Mouse (Mus musculus) CH12.LX (cell line): ENCODE measurements around the gene Zcchc7. TPM values are rescaled to one million over a fixed set of nuclear protein-coding genes. Genes with fewer than 3 reads are reported as not detected.

ENCODE experiments used
- DNase-seq: peaks from one replicate; pipeline ENCODE4 v3.0.0-alpha.2; 2013; ENCODE audit errors: extremely low read depth
- H3K27ac ChIP-seq: 2 replicates; pipeline ENCODE4 v1.5.1; 2012; ENCODE audit warnings: low read depth, mild to moderate bottlenecking, control low read depth, moderate library complexity; ENCODE audit not compliant: insufficient read depth
- H3K27me3 ChIP-seq: replicated peaks from 2 replicates; pipeline ENCODE3; 2012; ENCODE audit warnings: inconsistent platforms
- H3K36me3 ChIP-seq, 2 experiments: replicated peaks in 1 of 2; 2 replicates each; pipeline versions ENCODE3 to v1.6.1; 2012; ENCODE audit warnings: inconsistent platforms in 1 of 2, low read length in 1 of 2, mild to moderate bottlenecking in 1 of 2, mixed read lengths in 1 of 2, moderate library complexity in 1 of 2; ENCODE audit not compliant: control insufficient read depth in 1 of 2, insufficient read depth in 1 of 2
- H3K4me1 ChIP-seq, 2 experiments: 2 replicates each; pipeline ENCODE4 v1.6.1; 2012; ENCODE audit warnings: inconsistent platforms in 1 of 2, moderate library complexity in 1 of 2; ENCODE audit not compliant: insufficient read depth in 2 of 2, control insufficient read depth in 1 of 2
- H3K4me2 ChIP-seq: 2 replicates; pipeline ENCODE4 v1.6.1; 2012; ENCODE audit warnings: low read depth, mild to moderate bottlenecking, control low read depth; ENCODE audit not compliant: poor library complexity, insufficient read depth, severe bottlenecking
- H3K4me3 ChIP-seq, 3 experiments: fragments of 150-350 bp in 1 of 3; sonication (generic) in 1 of 3; replicated peaks in 1 of 3; 2 replicates each; pipeline versions ENCODE3 to v1.5.1; 2011 to 2012; ENCODE audit warnings: low read depth in 2 of 3, low read length in 2 of 3, mild to moderate bottlenecking in 2 of 3, moderate library complexity in 2 of 3, control low read depth in 1 of 3, improper control_type of control experiment in 1 of 3, inconsistent platforms in 1 of 3, mixed read lengths in 1 of 3; ENCODE audit not compliant: poor library complexity in 1 of 3
- H3K79me2 ChIP-seq: replicated peaks from 2 replicates; pipeline ENCODE4 v1.6.1; 2012; ENCODE audit warnings: mild to moderate bottlenecking, moderate library complexity; ENCODE audit not compliant: control insufficient read depth, poor library complexity, insufficient read depth, severe bottlenecking; ENCODE audit errors: extremely low read depth
- H3K9ac ChIP-seq: 2 replicates; pipeline ENCODE4 v1.6.1; 2012; ENCODE audit warnings: low read depth, mild to moderate bottlenecking, control low read depth, moderate library complexity; ENCODE audit not compliant: insufficient read depth
- H3K9me3 ChIP-seq: replicated peaks from 2 replicates; pipeline ENCODE3; 2012; ENCODE audit warnings: low read length, inconsistent platforms, mixed read lengths
- BHLHE40 ChIP-seq: IDR thresholded peaks from 2 replicates; pipeline ENCODE4 v1.6.1; 2011; ENCODE audit warnings: mild to moderate bottlenecking, low read depth, low read length, improper control_type of control experiment
- CHD1 ChIP-seq: IDR thresholded peaks from 2 replicates; pipeline ENCODE4 v1.6.1; 2012; ENCODE audit warnings: low read depth, low read length, improper control_type of control experiment, inconsistent platforms
- CHD2 ChIP-seq: IDR thresholded peaks from 2 replicates; pipeline ENCODE4 v1.6.1; 2011; ENCODE audit warnings: low read length, improper control_type of control experiment
- CTCF ChIP-seq, 2 experiments: IDR thresholded peaks in 1 of 2; conservative IDR thresholded peaks in 1 of 2; 2 replicates each; pipeline ENCODE4 v1.5.1; 2011 to 2012; ENCODE audit warnings: low read depth in 2 of 2, low read length in 2 of 2, improper control_type of control experiment in 1 of 2, inconsistent platforms in 1 of 2, mild to moderate bottlenecking in 1 of 2, moderate library complexity in 1 of 2
- E2F4 ChIP-seq: IDR thresholded peaks from 2 replicates; pipeline ENCODE4 v1.6.1; 2011; ENCODE audit warnings: low read depth, low read length, improper control_type of control experiment; ENCODE audit not compliant: insufficient replicate concordance
- ELF1 ChIP-seq: IDR thresholded peaks from 2 replicates; pipeline ENCODE4 v1.6.1; 2014; ENCODE audit warnings: low read depth, mild to moderate bottlenecking, inconsistent platforms, low read length, improper control_type of control experiment
- EP300 ChIP-seq: IDR thresholded peaks from 2 replicates; pipeline ENCODE4 v1.6.1; 2011; ENCODE audit warnings: low read length, improper control_type of control experiment
- ETS1 ChIP-seq: conservative IDR thresholded peaks from 2 replicates; pipeline ENCODE4 v1.6.1; 2012; ENCODE audit warnings: low read depth, mild to moderate bottlenecking, inconsistent platforms, low read length, improper control_type of control experiment, moderate library complexity
- GABPA ChIP-seq: IDR thresholded peaks from 2 replicates; pipeline ENCODE4 v1.6.1; 2012; ENCODE audit warnings: low read depth, low read length, improper control_type of control experiment, inconsistent platforms; ENCODE audit not compliant: insufficient replicate concordance
- HCFC1 ChIP-seq: IDR thresholded peaks from 2 replicates; pipeline ENCODE4 v1.6.1; 2012; ENCODE audit warnings: low read depth, mild to moderate bottlenecking, inconsistent platforms, low read length, improper control_type of control experiment
- IRF4 ChIP-seq: IDR thresholded peaks from 2 replicates; pipeline ENCODE4 v1.6.1; 2014; ENCODE audit warnings: low read depth, mild to moderate bottlenecking, inconsistent platforms, low read length, improper control_type of control experiment
- JUN ChIP-seq: IDR thresholded peaks from 2 replicates; pipeline ENCODE4 v1.6.1; 2011; ENCODE audit warnings: low read depth, mild to moderate bottlenecking, low read length, improper control_type of control experiment, moderate library complexity; ENCODE audit not compliant: insufficient read depth
- JUND ChIP-seq: conservative IDR thresholded peaks from 2 replicates; pipeline ENCODE4 v1.6.1; 2011; ENCODE audit warnings: low read depth, low read length, improper control_type of control experiment
- KAT2A ChIP-seq: IDR thresholded peaks from 2 replicates; pipeline ENCODE4 v1.6.1; 2012; ENCODE audit warnings: low read length, improper control_type of control experiment, inconsistent platforms; ENCODE audit not compliant: insufficient replicate concordance
- MAFK ChIP-seq: IDR thresholded peaks from 2 replicates; pipeline ENCODE4 v1.6.1; 2011; ENCODE audit warnings: low read length, improper control_type of control experiment; ENCODE audit not compliant: insufficient replicate concordance
- MAX ChIP-seq: IDR thresholded peaks from 2 replicates; pipeline ENCODE4 v1.6.1; 2011; ENCODE audit warnings: low read length, improper control_type of control experiment
- MAZ ChIP-seq: IDR thresholded peaks from 2 replicates; pipeline ENCODE4 v1.6.1; 2012; ENCODE audit warnings: low read depth, mild to moderate bottlenecking, inconsistent platforms, low read length, improper control_type of control experiment, moderate library complexity
- MEF2A ChIP-seq: IDR thresholded peaks from 2 replicates; pipeline ENCODE4 v1.6.1; 2014; ENCODE audit warnings: low read depth, mild to moderate bottlenecking, inconsistent platforms, low read length, improper control_type of control experiment, borderline replicate concordance
- MXI1 ChIP-seq: IDR thresholded peaks from 2 replicates; pipeline ENCODE4 v1.6.1; 2011; ENCODE audit warnings: mild to moderate bottlenecking, low read depth, low read length, improper control_type of control experiment
- MYC ChIP-seq: IDR thresholded peaks from 2 replicates; pipeline ENCODE4 v1.6.1; 2011; ENCODE audit warnings: low read depth, mild to moderate bottlenecking, improper control_type of control experiment, low read length
- NELFE ChIP-seq: IDR thresholded peaks from 2 replicates; pipeline ENCODE4 v1.6.1; 2011; ENCODE audit warnings: low read depth, low read length, improper control_type of control experiment
- NRF1 ChIP-seq: IDR thresholded peaks from 2 replicates; pipeline ENCODE4 v1.6.1; 2014; ENCODE audit warnings: low read depth, mild to moderate bottlenecking, inconsistent platforms, low read length, improper control_type of control experiment, moderate library complexity
- PAX5 ChIP-seq: IDR thresholded peaks from 2 replicates; pipeline ENCODE4 v1.6.1; 2012; ENCODE audit warnings: low read length, inconsistent platforms, mixed read lengths
- POLR2A ChIP-seq: IDR thresholded peaks from 2 replicates; pipeline ENCODE4 v1.6.1; 2011; ENCODE audit warnings: low read depth, mild to moderate bottlenecking, improper control_type of control experiment, low read length
- POLR2AphosphoS2 ChIP-seq: IDR thresholded peaks from 2 replicates; pipeline ENCODE4 v1.6.1; 2011; ENCODE audit warnings: low read depth, low read length, improper control_type of control experiment
- RAD21 ChIP-seq: IDR thresholded peaks from 2 replicates; pipeline ENCODE4 v1.6.1; 2011; ENCODE audit warnings: low read depth, mild to moderate bottlenecking, low read length, improper control_type of control experiment, moderate library complexity
- RCOR1 ChIP-seq: conservative IDR thresholded peaks from 2 replicates; pipeline ENCODE4 v1.6.1; 2012; ENCODE audit warnings: low read depth, mild to moderate bottlenecking, inconsistent platforms, low read length, improper control_type of control experiment
- SIN3A ChIP-seq: IDR thresholded peaks from 2 replicates; pipeline ENCODE4 v1.6.1; 2012; ENCODE audit warnings: low read length, improper control_type of control experiment, inconsistent platforms
- SMC3 ChIP-seq: IDR thresholded peaks from 2 replicates; pipeline ENCODE4 v1.6.1; 2011; ENCODE audit warnings: low read depth, low read length, improper control_type of control experiment
- TBP ChIP-seq: conservative IDR thresholded peaks from 2 replicates; pipeline ENCODE4 v1.6.1; 2011; ENCODE audit warnings: low read depth, low read length, improper control_type of control experiment
- TCF12 ChIP-seq: IDR thresholded peaks from 2 replicates; pipeline ENCODE4 v1.6.1; 2014; ENCODE audit warnings: low read depth, mild to moderate bottlenecking, inconsistent platforms, low read length, improper control_type of control experiment
- UBTF ChIP-seq: IDR thresholded peaks from 2 replicates; pipeline ENCODE4 v1.6.1; 2012; ENCODE audit warnings: low read depth, mild to moderate bottlenecking, inconsistent platforms, low read length, improper control_type of control experiment, moderate library complexity
- USF1 ChIP-seq: IDR thresholded peaks from 2 replicates; pipeline ENCODE4 v1.6.1; 2014; ENCODE audit warnings: low read depth, mild to moderate bottlenecking, inconsistent platforms, low read length, improper control_type of control experiment
- USF2 ChIP-seq: conservative IDR thresholded peaks from 2 replicates; pipeline ENCODE4 v1.6.1; 2011; ENCODE audit warnings: low read depth, low read length, improper control_type of control experiment
- ZC3H11A ChIP-seq: IDR thresholded peaks from 2 replicates; pipeline ENCODE4 v1.6.1; 2012; ENCODE audit warnings: low read depth, mild to moderate bottlenecking, inconsistent platforms, low read length, improper control_type of control experiment
- ZKSCAN1 ChIP-seq: IDR thresholded peaks from 2 replicates; pipeline ENCODE4 v1.6.1; 2012; ENCODE audit warnings: low read depth, inconsistent platforms, low read length, improper control_type of control experiment, borderline replicate concordance
- ZMIZ1 ChIP-seq: IDR thresholded peaks from 2 replicates; pipeline ENCODE4 v1.6.1; 2012; ENCODE audit warnings: low read depth, mild to moderate bottlenecking, inconsistent platforms, low read length, improper control_type of control experiment
- ZNF384 ChIP-seq: IDR thresholded peaks from 2 replicates; pipeline ENCODE4 v1.6.1; 2012; ENCODE audit warnings: low read depth, low read length, improper control_type of control experiment, inconsistent platforms
- dilution Hi-C: fragments of 300-500 bp; cut with MboI; formaldehyde crosslinking; loops from 2 replicates; pipeline ENCODE4 v1.14.3; 2020; ENCODE audit warnings: low sequenced_read_pairs; ENCODE audit not compliant: extremely low pct_unique_long_range_greater_than_20kb, extremely low pct_ligation_motif_present
- in situ Hi-C: fragments of 300-500 bp; cut with MboI; formaldehyde crosslinking; loops from 3 replicates; pipeline ENCODE4 v1.14.3; 2019; ENCODE audit warnings: low sequenced_read_pairs, low pct_ligation_motif_present, low pct_unique_long_range_greater_than_20kb, mixed read lengths
- polyA plus RNA-seq: library from polyadenylated mRNA; unstranded; fragments of >175 nt; gene quantifications from 2 replicates; pipeline ENCODE4 v1.2.1, GENCODE M21; 2012; ENCODE audit warnings: low read depth; ENCODE audit not compliant: insufficient read length
- total RNA-seq, 2 experiments: library from RNA; depleted of rRNA; stranded (reverse); fragments of 300-350 nt in 1 of 2; fragments of >200 nt in 1 of 2; gene quantifications; 2 replicates each; pipeline ENCODE4 v1.2.3; 2012 to 2014

Zcchc7 gene
- total and polyA plus RNA-seq, 3 experiments = 21.0 to 27.6 (median 25.2) TPM

- no peak overlapping the region for H3K9ac ChIP-seq
- H3K36me3 ChIP-seq = peaks cover 0 to 29% of the 10 kb centered on the region in 2 experiments
- peak; percentile 76 for DNase-seq
- in situ Hi-C loops = loop anchor here (10.0 kb wide), 1 partner anchor 299 kb away; no protein-coding TSS in a partner anchor
- H3K27me3 ChIP-seq = no peaks in the 10 kb centered on the region
- peaks cover 24 to 38% of the 10 kb centered on the region in 2 experiments for H3K4me1 ChIP-seq
- H3K9me3 ChIP-seq = peaks cover 46% of the 10 kb centered on the region
- TF ChIP-seq MAZ (no peak), ZNF384 (no peak), ZKSCAN1 (no peak), HCFC1 (peak; percentile 58), ZC3H11A (0 out of 2 replicates have a peak, but pooled peaks have one; percentile 10), TCF12 (peak; percentile 67; the same call in 1 of the 2 replicates), PAX5 (no peak), CHD2 (0 out of 2 replicates have a peak, but pooled peaks have one; percentile 22), USF2 (peak; percentile 19; the same call in 1 of the 2 replicates), TBP (0 out of 2 replicates have a peak, but pooled peaks have one; percentile 17), MYC (0 out of 2 replicates have a peak, but pooled peaks have one; percentile 26), MXI1 (peak; percentile 41; the same call in 1 of the 2 replicates), JUN (no peak), POLR2A (no peak; the same call in 1 of the 2 replicates), ELF1 (no peak), MEF2A (peak; percentile 56; the same call in 1 of the 2 replicates), CTCF (conservative IDR thresholded peaks at IDR 0.05 in 1 of 2, IDR thresholded peaks at IDR 0.05 in 1 of 2; ENCODE audit: low read depth in 2 of 2, low read length in 2 of 2) (peak; percentile 54 to 99; a peak in 3 of 4 replicates), KAT2A (no peak), MAX (no peak), EP300 (no peak), POLR2AphosphoS2 (no peak), SMC3 (peak; percentile 84), E2F4 (no peak), BHLHE40 (peak; percentile 46; the same call in 1 of the 2 replicates), NRF1 (no peak), GABPA (no peak), ETS1 (no peak), SIN3A (no peak), USF1 (no peak), UBTF (no peak), NELFE (peak; percentile 56; the same call in 1 of the 2 replicates), ZMIZ1 (no peak), MAFK (no peak), RCOR1 (no peak), IRF4 (peak; percentile 69; the same call in 1 of the 2 replicates), CHD1 (no peak), RAD21 (peak; percentile 81), JUND (no peak)
- TF ChIP-seq, all 38 proteins: peak for 15
- Histone ChIP-seq H3K79me2 (no peaks in the 10 kb centered on the region), H3K4me2 (no peak overlapping the region), H3K27ac (no peak overlapping the region), H3K4me3 (no peak overlapping the region)
- dilution Hi-C loops = no loop called here
Measured at GRCm38 (mm10) chr4:44973450-44973849, 217.8 kb downstream of the Zcchc7 start.
